Mouse (Mus musculus) layer of hippocampus, postnatal 25 days (tissue): ENCODE data around the gene AC141477.1. TPM values are rescaled to one million over a fixed set of nuclear protein-coding genes. Genes with fewer than 3 reads are reported as not detected.

Source experiments
- DNase-seq, 2 experiments: peaks; one replicate each; pipeline ENCODE4 v3.0.0; 2022; ENCODE audit warnings: mixed read lengths in 2 of 2, low spot score in 1 of 2; ENCODE audit errors: extremely low spot score in 1 of 2
- total RNA-seq, 2 experiments: library from RNA; stranded (reverse); gene quantifications; 2 replicates each; pipeline ENCODE4 v1.2.3; 2021

AC141477.1 gene
- total RNA-seq, 2 experiments from 2014 or later, result not detected

- DNase-seq, result no peak
Measured at GRCm38 (mm10) chr10:76416811-76417210, 23.4 kb downstream of the AC141477.1 start.

- no peak for DNase-seq
Measured at GRCm38 (mm10) chr10:76408520-76408919, 31.7 kb downstream of the AC141477.1 start.

GRCm38 (mm10) chr10:76392596-76392995 is 47.6 kb downstream of the AC141477.1 start:
- no peak for DNase-seq

GRCm38 (mm10) chr10:76391786-76392185 is 48.5 kb downstream of the AC141477.1 start:
- DNase-seq, result peak in 1 of 2 experiments; percentile 38

GRCm38 (mm10) chr10:76391166-76391565 is 49.1 kb downstream of the AC141477.1 start:
- no peak for DNase-seq

Other genes starting within 250 kb of the AC141477.1 start
- 10 to 100 TPM; 72.9 to 77.5 TPM for gene Prmt2, start 202.6 kb downstream of the AC141477.1 start, total RNA-seq
- 100 to 1,000 TPM; 117 to 140 TPM for gene S100b, start 186.6 kb downstream of the AC141477.1 start, total RNA-seq
- gene Dip2a, start 95.2 kb downstream of the AC141477.1 start, total RNA-seq, result 10 to 100 TPM; 55.2 to 56.6 TPM
- 10 to 100 TPM; 17.1 to 20.8 TPM for gene Pcnt, start 2.3 kb upstream of the AC141477.1 start, total RNA-seq
- gene 2610028H24Rik, start 8.6 kb upstream of the AC141477.1 start, total RNA-seq, result not detected
- 10 to 100 TPM; 50.8 to 54.8 TPM for gene Mcm3ap, start 28.5 kb upstream of the AC141477.1 start, total RNA-seq
- gene Ybey, start 28.7 kb upstream of the AC141477.1 start, total RNA-seq, result 1 to 10 TPM; 4.3 TPM
- 10 to 100 TPM; 48.1 to 48.7 TPM for gene Lss, start 91.1 kb upstream of the AC141477.1 start, total RNA-seq
- not detected for gene Spatc1l, start 121.8 kb upstream of the AC141477.1 start, total RNA-seq
- not detected for gene Ftcd, start 135.2 kb upstream of the AC141477.1 start, total RNA-seq
- 1 to 10 TPM; 5.0 to 6.1 TPM for gene Col6a2, start 183.2 kb upstream of the AC141477.1 start, total RNA-seq